In the genomic region with DNA sequence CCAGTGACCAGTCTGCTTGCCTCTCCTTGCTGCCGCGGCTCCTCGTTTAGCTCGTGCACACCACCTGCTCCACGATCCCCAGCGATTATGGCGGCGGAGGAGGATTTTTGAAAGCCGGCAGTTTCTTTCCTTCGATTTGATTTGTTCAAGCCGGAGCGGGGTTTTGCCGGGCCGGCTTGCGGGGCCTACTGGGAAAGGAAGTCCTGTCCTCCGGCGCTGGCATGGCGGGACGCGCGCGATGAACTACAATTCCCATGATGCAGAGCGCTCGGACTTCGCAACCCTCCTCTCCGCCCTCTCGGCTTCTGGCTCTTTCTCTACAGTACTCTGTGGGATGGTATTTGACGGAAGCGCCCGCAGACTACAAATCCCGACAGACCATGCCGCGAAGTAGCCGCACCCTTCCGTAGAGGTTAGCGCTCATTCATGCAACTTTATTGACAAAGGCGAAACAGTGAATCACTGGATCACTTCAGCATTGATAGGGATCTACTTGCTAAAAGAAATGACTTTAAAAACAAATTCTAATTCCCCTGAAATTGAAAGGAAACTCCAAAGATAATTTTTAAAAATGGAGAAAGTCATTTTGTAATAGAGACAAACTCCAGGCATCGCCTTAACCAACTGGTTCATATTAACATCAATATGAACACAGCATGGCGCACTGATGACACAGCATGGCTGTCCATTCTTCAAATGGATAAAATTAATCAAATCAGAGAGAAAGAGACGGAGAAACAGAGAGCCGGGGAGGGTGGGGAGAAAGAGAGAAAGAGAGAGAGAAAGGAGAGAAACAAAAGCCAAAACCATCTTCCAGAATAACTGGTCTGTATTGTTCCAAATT, we compare ENCODE assay signal across 8 mouse cellular contexts. TPM values are rescaled to one million over a fixed set of nuclear protein-coding genes. Genes with fewer than 3 reads are reported as not detected.
DNase-seq lines count a peak whose midpoint lies in the region; ATAC-seq and TF ChIP-seq lines count a peak whose summit lies in the region.

No protein-coding gene starts in this region.

- peaks cover 17% of the 10 kb centered on the region for H3K4me1 ChIP-seq in embryonic facial prominence, embryonic 13.5 days
- peaks cover 5% of the 10 kb centered on the region; the same call in 1 of the 2 replicates for H3K4me1 ChIP-seq in kidney, adult 2 months (ENCODE audit: control insufficient read depth, insufficient read depth, low read length)
- H3K4me1 ChIP-seq in limb, embryonic 12.5 days (replicated peaks), result peaks cover 16% of the 10 kb centered on the region
- peaks cover 28% of the 10 kb centered on the region for H3K4me1 ChIP-seq in midbrain, embryonic 15.5 days
- H3K4me1 ChIP-seq in spleen, adult 2 months (ENCODE audit: control insufficient read depth, insufficient read depth, insufficient read length), result peaks cover 6% of the 10 kb centered on the region; the same call in 1 of the 2 replicates

- no peaks in the 10 kb centered on the region for H3K9me3 ChIP-seq in embryonic facial prominence, embryonic 13.5 days
- H3K9me3 ChIP-seq in limb, embryonic 12.5 days, result no peaks in the 10 kb centered on the region
- H3K9me3 ChIP-seq in midbrain, embryonic 15.5 days, result no peaks in the 10 kb centered on the region

- H3K36me3 ChIP-seq in embryonic facial prominence, embryonic 13.5 days, result peaks cover 13% of the 10 kb centered on the region
- H3K36me3 ChIP-seq in kidney, adult 2 months (ENCODE audit: control insufficient read depth, insufficient read depth, low read length), result no peaks in the 10 kb centered on the region
- H3K36me3 ChIP-seq in limb, embryonic 12.5 days, result peaks cover 14% of the 10 kb centered on the region; the same call in 1 of the 2 replicates
- no peaks in the 10 kb centered on the region for H3K36me3 ChIP-seq in midbrain, embryonic 15.5 days (replicated peaks)
- no peaks in the 10 kb centered on the region for H3K36me3 ChIP-seq in spleen, adult 2 months (ENCODE audit: control insufficient read depth, insufficient read depth, low read length)

- peak overlapping the region; percentile 91 for H3K9ac ChIP-seq in embryonic facial prominence, embryonic 13.5 days
- H3K9ac ChIP-seq in limb, embryonic 12.5 days (replicated peaks), result peak overlapping the region; percentile 89
- peak overlapping the region; percentile 86 for H3K9ac ChIP-seq in midbrain, embryonic 15.5 days

- no peaks in the 10 kb centered on the region for H3K27me3 ChIP-seq in embryonic facial prominence, embryonic 13.5 days
- no peaks in the 10 kb centered on the region for H3K27me3 ChIP-seq in kidney, adult 2 months (replicated peaks; ENCODE audit: control insufficient read depth, insufficient read depth, low read length)
- no peaks in the 10 kb centered on the region for H3K27me3 ChIP-seq in limb, embryonic 12.5 days
- 0 out of 2 replicates have a peak, but pooled peaks cover 2% of the 10 kb centered on the region for H3K27me3 ChIP-seq in midbrain, embryonic 15.5 days (replicated peaks)
- no peaks in the 10 kb centered on the region for H3K27me3 ChIP-seq in spleen, adult 2 months (ENCODE audit: control insufficient read depth, insufficient read depth, low read length)

- TF ChIP-seq CTCF in kidney, adult 2 months (conservative IDR thresholded peaks at IDR 0.05; ENCODE audit: insufficient read depth, insufficient read length, low read depth, low read length), result no peak
- no peak for TF ChIP-seq CTCF in spleen, adult 2 months (IDR thresholded peaks at IDR 0.05; ENCODE audit: extremely low read depth, insufficient read depth, insufficient read length, insufficient replicate concordance)

- peak overlapping the region; percentile 69 for H3K27ac ChIP-seq in embryonic facial prominence, embryonic 13.5 days
- H3K27ac ChIP-seq in kidney, adult 2 months (ENCODE audit: insufficient read depth, low read depth, low read length), result peak overlapping the region; percentile 46; the same call in 1 of the 2 replicates
- H3K27ac ChIP-seq in limb, embryonic 12.5 days, result peak overlapping the region; percentile 64
- H3K27ac ChIP-seq in midbrain, embryonic 15.5 days, result peak overlapping the region; percentile 70
- H3K27ac ChIP-seq in spleen, adult 2 months (ENCODE audit: insufficient read depth, low read length), result peak overlapping the region; percentile 68

- WGBS in embryonic facial prominence, embryonic 13.5 days, result 4% methylated on average over 41 of the region's 41 CpGs
- 5% methylated on average over 41 of the region's 41 CpGs for WGBS in kidney, adult 2 months
- 5% methylated on average over 41 of the region's 41 CpGs for WGBS in limb, embryonic 12.5 days
- 4% methylated on average over 41 of the region's 41 CpGs for WGBS in midbrain, embryonic 15.5 days
- WGBS in spleen, adult 2 months, result 7% methylated on average over 41 of the region's 41 CpGs

- peak overlapping the region; percentile 99 for H3K4me3 ChIP-seq in embryonic facial prominence, embryonic 13.5 days
- peak overlapping the region; percentile 93 for H3K4me3 ChIP-seq in kidney, adult 2 months (ENCODE audit: insufficient read depth, low read depth, low read length)
- peak overlapping the region; percentile 93 for H3K4me3 ChIP-seq in limb, embryonic 12.5 days (replicated peaks)
- H3K4me3 ChIP-seq in midbrain, embryonic 15.5 days, result peak overlapping the region; percentile 76
- peak overlapping the region; percentile 86 for H3K4me3 ChIP-seq in spleen, adult 2 months (ENCODE audit: extremely low read depth, insufficient read depth, insufficient read length)

- peak; percentile 99 for ATAC-seq in embryonic facial prominence, embryonic 13.5 days (ENCODE audit: insufficient number of reproducible peaks, insufficient read depth, low FRiP score, low TSS enrichment, low read depth)
- ATAC-seq in limb, embryonic 12.5 days (ENCODE audit: insufficient number of reproducible peaks, insufficient read depth, low FRiP score, low TSS enrichment, low read depth), result peak; percentile 99
- ATAC-seq in midbrain, embryonic 15.5 days (replicated peaks), result peak; percentile 99

- no peak for TF ChIP-seq POLR2A in kidney, adult 2 months (IDR thresholded peaks at IDR 0.05; ENCODE audit: low read depth, low read length)
- peak; percentile 27 for TF ChIP-seq POLR2A in spleen, adult 2 months (IDR thresholded peaks at IDR 0.05; ENCODE audit: low read depth, low read length)

- DNase-seq in 3134 (ENCODE audit: extremely low read depth, insufficient read length, low spot score), result peak; percentile 99
- peak; percentile 97 to 98 for DNase-seq in adrenal gland, postnatal 36 days
- DNase-seq in heart, adult 18-20 months, result peak; percentile 97 to 100
- peak; percentile 100 for DNase-seq in kidney, adult 2 months
- peak; percentile 97 to 98 for DNase-seq in spleen, adult 2 months (ENCODE audit: low read depth in 1 of 2, low spot score in 2 of 2)

- H3K4me2 ChIP-seq in embryonic facial prominence, embryonic 13.5 days, result peak overlapping the region; percentile 96
- H3K4me2 ChIP-seq in limb, embryonic 12.5 days, result peak overlapping the region; percentile 94
- peak overlapping the region; percentile 93 for H3K4me2 ChIP-seq in midbrain, embryonic 15.5 days

RNA-seq across cellular contexts. Expression of a gene that starts 14.8 kb away (rescaled TPM):
- 10 to 100 TPM; 75.1 to 77.3 TPM for total RNA-seq in adrenal gland, postnatal 36 days (2021)
- 35.4 and 45.7 TPM in 2 replicates for polyA plus RNA-seq in embryonic facial prominence, embryonic 13.5 days (2015; fragmentation: Nextera tagmentation; extraction: Ambion mirVana)
- 10 to 100 TPM; 57.2 to 68.1 TPM for total RNA-seq in heart, adult 18-20 months (2021)
- polyA plus RNA-seq in kidney, adult 2 months (2012; rRNA removed), result 46.5 and 47.3 TPM in 2 replicates
- polyA plus RNA-seq in limb, embryonic 12.5 days (2016; fragmentation: Nextera tagmentation; extraction: Ambion mirVana), result 42.0 and 46.4 TPM in 2 replicates
- polyA plus RNA-seq in midbrain, embryonic 15.5 days (2015; fragmentation: Nextera tagmentation; extraction: Ambion mirVana), result 59.2 and 59.7 TPM in 2 replicates
- polyA plus RNA-seq in spleen, adult 2 months (2012; rRNA removed), result 18.8 and 24.9 TPM in 2 replicates

RNA-seq across cellular contexts. Expression of a gene that starts 15.3 kb away (rescaled TPM):
- total RNA-seq in adrenal gland, postnatal 36 days (2021), result 10 to 100 TPM; 54.2 to 78.8 TPM
- 103 and 116 TPM in 2 replicates for polyA plus RNA-seq in embryonic facial prominence, embryonic 13.5 days (2015; fragmentation: Nextera tagmentation; extraction: Ambion mirVana)
- total RNA-seq in heart, adult 18-20 months (2021), result 10 to 100 TPM; 29.4 to 30.4 TPM
- 24.6 and 25.8 TPM in 2 replicates for polyA plus RNA-seq in kidney, adult 2 months (2012; rRNA removed)
- polyA plus RNA-seq in limb, embryonic 12.5 days (2016; fragmentation: Nextera tagmentation; extraction: Ambion mirVana), result 121 and 125 TPM in 2 replicates
- 162 and 164 TPM in 2 replicates for polyA plus RNA-seq in midbrain, embryonic 15.5 days (2015; fragmentation: Nextera tagmentation; extraction: Ambion mirVana)
- polyA plus RNA-seq in spleen, adult 2 months (2012; rRNA removed), result 26.6 and 28.4 TPM in 2 replicates

RNA-seq across cellular contexts. Expression of a gene that starts 32.9 kb away (rescaled TPM):
- 1 to 10 TPM; 2.4 to 3.3 TPM for total RNA-seq in adrenal gland, postnatal 36 days (2021)
- polyA plus RNA-seq in embryonic facial prominence, embryonic 13.5 days (2015; fragmentation: Nextera tagmentation; extraction: Ambion mirVana), result 10.3 and 10.4 TPM in 2 replicates
- total RNA-seq in heart, adult 18-20 months (2021), result 1 to 10 TPM in 1 of 2 experiments, under 1 TPM in 1; 0.92 to 2.2 TPM
- polyA plus RNA-seq in kidney, adult 2 months (2012; rRNA removed), result 9.0 and 12.5 TPM in 2 replicates
- polyA plus RNA-seq in limb, embryonic 12.5 days (2016; fragmentation: Nextera tagmentation; extraction: Ambion mirVana), result 10.4 and 11.1 TPM in 2 replicates
- polyA plus RNA-seq in midbrain, embryonic 15.5 days (2015; fragmentation: Nextera tagmentation; extraction: Ambion mirVana), result 31.2 and 33.7 TPM in 2 replicates
- polyA plus RNA-seq in spleen, adult 2 months (2012; rRNA removed), result 0.61 and 0.63 TPM in 2 replicates

Comparison
In these comparisons a context has a peak if more than half of its experiments do, and no peak if none do; other contexts are left out.
1. Peak in every context shown above with its lines: DNase-seq, ATAC-seq, H3K4me3 ChIP-seq and H3K27ac ChIP-seq.